Mouse (Mus musculus): ENCODE data around the gene Fam234b.

The Fam234b gene

GRCm38 (mm10) chr6:135187076-135187917 is 10.5 kb upstream of the Fam234b start:
- H3K4me1 ChIP-seq (replicated peaks; ENCODE audit: low read depth, low read length), result peaks cover 23% of the 10 kb centered on the region
- no peaks in the 10 kb centered on the region for H3K36me3 ChIP-seq (ENCODE audit: insufficient read depth, low read length)
- 0 out of 2 replicates have a peak, but pooled peaks cover 2% of the 10 kb centered on the region for H3K27me3 ChIP-seq (ENCODE audit: insufficient read depth, low read length)
- no peak overlapping the region for H3K4me3 ChIP-seq (replicated peaks; ENCODE audit: low read length)
- TF ChIP-seq POU5F1 (IDR thresholded peaks at IDR 0.05; ENCODE audit: borderline replicate concordance, low read length) (no peak), CTCF (conservative IDR thresholded peaks at IDR 0.05; ENCODE audit: low read length) (no peak), NANOG (IDR thresholded peaks at IDR 0.05; ENCODE audit: borderline replicate concordance, low read length) (no peak)
- no peaks in the 10 kb centered on the region for H3K9me3 ChIP-seq (ENCODE audit: low read length)

- Histone ChIP-seq H3K27me3 (ENCODE audit: insufficient read depth, low read length) (no peaks in the 10 kb centered on the region), H3K9me3 (ENCODE audit: low read length) (no peaks in the 10 kb centered on the region), H3K4me3 (replicated peaks; ENCODE audit: low read length) (no peak overlapping the region), H3K36me3 (ENCODE audit: insufficient read depth, low read length) (no peaks in the 10 kb centered on the region), H3K4me1 (replicated peaks; ENCODE audit: low read depth, low read length) (peaks cover 33% of the 10 kb centered on the region)
- TF ChIP-seq POU5F1 (IDR thresholded peaks at IDR 0.05; ENCODE audit: borderline replicate concordance, low read length) (no peak), NANOG (IDR thresholded peaks at IDR 0.05; ENCODE audit: borderline replicate concordance, low read length) (no peak), CTCF (conservative IDR thresholded peaks at IDR 0.05; ENCODE audit: low read length) (no peak)
Measured at GRCm38 (mm10) chr6:135188629-135189028, 9.1 kb upstream of the Fam234b start.

GRCm38 (mm10) chr6:135190122-135190521 is 7.7 kb upstream of the Fam234b start:
- no peak for TF ChIP-seq CTCF (conservative IDR thresholded peaks at IDR 0.05; ENCODE audit: low read length)
- TF ChIP-seq NANOG (IDR thresholded peaks at IDR 0.05; ENCODE audit: borderline replicate concordance, low read length), result no peak
- TF ChIP-seq POU5F1 (IDR thresholded peaks at IDR 0.05; ENCODE audit: borderline replicate concordance, low read length), result no peak
- peaks cover 43% of the 10 kb centered on the region for H3K4me1 ChIP-seq (replicated peaks; ENCODE audit: low read depth, low read length)
- no peaks in the 10 kb centered on the region for H3K36me3 ChIP-seq (ENCODE audit: insufficient read depth, low read length)
- H3K4me3 ChIP-seq (replicated peaks; ENCODE audit: low read length), result no peak overlapping the region
- no peaks in the 10 kb centered on the region for H3K9me3 ChIP-seq (ENCODE audit: low read length)
- no peaks in the 10 kb centered on the region for H3K27me3 ChIP-seq (ENCODE audit: insufficient read depth, low read length)

GRCm38 (mm10) chr6:135191906-135192305 is 5.9 kb upstream of the Fam234b start:
- H3K27me3 ChIP-seq (ENCODE audit: insufficient read depth, low read length), result no peaks in the 10 kb centered on the region
- H3K4me3 ChIP-seq (replicated peaks; ENCODE audit: low read length), result no peak overlapping the region
- H3K36me3 ChIP-seq (ENCODE audit: insufficient read depth, low read length), result no peaks in the 10 kb centered on the region
- TF ChIP-seq NANOG (IDR thresholded peaks at IDR 0.05; ENCODE audit: borderline replicate concordance, low read length), result no peak
- no peak for TF ChIP-seq CTCF (conservative IDR thresholded peaks at IDR 0.05; ENCODE audit: low read length)
- no peak for TF ChIP-seq POU5F1 (IDR thresholded peaks at IDR 0.05; ENCODE audit: borderline replicate concordance, low read length)
- H3K9me3 ChIP-seq (ENCODE audit: low read length), result no peaks in the 10 kb centered on the region
- peaks cover 45% of the 10 kb centered on the region for H3K4me1 ChIP-seq (replicated peaks; ENCODE audit: low read depth, low read length)

- Histone ChIP-seq H3K27me3 (ENCODE audit: insufficient read depth, low read length) (peaks cover 6% of the 10 kb centered on the region; the same call in 1 of the 2 replicates), H3K36me3 (ENCODE audit: insufficient read depth, low read length) (no peaks in the 10 kb centered on the region), H3K4me1 (replicated peaks; ENCODE audit: low read depth, low read length) (peaks cover 50% of the 10 kb centered on the region), H3K4me3 (replicated peaks; ENCODE audit: low read length) (no peak overlapping the region), H3K9me3 (ENCODE audit: low read length) (no peaks in the 10 kb centered on the region)
- TF ChIP-seq NANOG (IDR thresholded peaks at IDR 0.05; ENCODE audit: borderline replicate concordance, low read length) (no peak), CTCF (conservative IDR thresholded peaks at IDR 0.05; ENCODE audit: low read length) (no peak)
Measured at GRCm38 (mm10) chr6:135192993-135193392, 4.8 kb upstream of the Fam234b start.

GRCm38 (mm10) chr6:135193733-135194132 is 4.0 kb upstream of the Fam234b start:
- Histone ChIP-seq H3K9me3 (ENCODE audit: low read length) (no peaks in the 10 kb centered on the region), H3K27me3 (ENCODE audit: insufficient read depth, low read length) (peaks cover 12% of the 10 kb centered on the region), H3K4me3 (replicated peaks; ENCODE audit: low read length) (no peak overlapping the region), H3K36me3 (ENCODE audit: insufficient read depth, low read length) (no peaks in the 10 kb centered on the region), H3K4me1 (replicated peaks; ENCODE audit: low read depth, low read length) (peaks cover 55% of the 10 kb centered on the region)
- TF ChIP-seq NANOG (IDR thresholded peaks at IDR 0.05; ENCODE audit: borderline replicate concordance, low read length) (no peak), CTCF (conservative IDR thresholded peaks at IDR 0.05; ENCODE audit: low read length) (no peak), POU5F1 (IDR thresholded peaks at IDR 0.05; ENCODE audit: borderline replicate concordance, low read length) (no peak)

- H3K4me1 ChIP-seq (replicated peaks; ENCODE audit: low read depth, low read length), result peaks cover 56% of the 10 kb centered on the region
- H3K9me3 ChIP-seq (ENCODE audit: low read length), result no peaks in the 10 kb centered on the region
- no peaks in the 10 kb centered on the region for H3K36me3 ChIP-seq (ENCODE audit: insufficient read depth, low read length)
Measured at GRCm38 (mm10) chr6:135194907-135195306, 2.9 kb upstream of the Fam234b start.

GRCm38 (mm10) chr6:135196707-135197106 is 1.1 kb upstream of the Fam234b start:
- Histone ChIP-seq H3K27me3 (ENCODE audit: insufficient read depth, low read length) (peaks cover 21% of the 10 kb centered on the region), H3K36me3 (ENCODE audit: insufficient read depth, low read length) (no peaks in the 10 kb centered on the region), H3K4me3 (replicated peaks; ENCODE audit: low read length) (no peak overlapping the region), H3K9me3 (ENCODE audit: low read length) (no peaks in the 10 kb centered on the region), H3K4me1 (replicated peaks; ENCODE audit: low read depth, low read length) (peaks cover 42% of the 10 kb centered on the region)
- TF ChIP-seq POU5F1 (IDR thresholded peaks at IDR 0.05; ENCODE audit: borderline replicate concordance, low read length) (no peak), NANOG (IDR thresholded peaks at IDR 0.05; ENCODE audit: borderline replicate concordance, low read length) (no peak), CTCF (conservative IDR thresholded peaks at IDR 0.05; ENCODE audit: low read length) (no peak)

More at GRCm38 (mm10) chr6:135194907-135195306, 2.9 kb upstream of the Fam234b start:
- Histone ChIP-seq H3K27me3 (ENCODE audit: insufficient read depth, low read length) (peaks cover 18% of the 10 kb centered on the region), H3K4me3 (replicated peaks; ENCODE audit: low read length) (no peak overlapping the region)
- TF ChIP-seq NANOG (IDR thresholded peaks at IDR 0.05; ENCODE audit: borderline replicate concordance, low read length) (no peak), CTCF (conservative IDR thresholded peaks at IDR 0.05; ENCODE audit: low read length) (no peak), POU5F1 (IDR thresholded peaks at IDR 0.05; ENCODE audit: borderline replicate concordance, low read length) (no peak)

All from E14TG2a.4 (cell line).